Mouse (Mus musculus) myocyte (in vitro differentiated cells): ENCODE data around the gene Vapb.

Source experiments
- E2F4 ChIP-seq: IDR thresholded peaks from one replicate; pipeline ENCODE4 v1.6.1; 2011; ENCODE audit warnings: mild to moderate bottlenecking, control low read depth, moderate library complexity; ENCODE audit not compliant: insufficient read depth
- MAX ChIP-seq: IDR thresholded peaks from one replicate; pipeline ENCODE4 v1.6.1; 2011; ENCODE audit warnings: low read depth, mild to moderate bottlenecking, control low read depth
- POLR2A ChIP-seq: IDR thresholded peaks from one replicate; pipeline ENCODE4 v1.6.1; 2011; ENCODE audit warnings: low read depth, mild to moderate bottlenecking, control low read depth, moderate library complexity; ENCODE audit not compliant: insufficient read length
- TCF3 ChIP-seq: IDR thresholded peaks from one replicate; pipeline ENCODE4 v1.6.1; 2011; ENCODE audit warnings: low read depth, control low read depth; ENCODE audit not compliant: insufficient read length
- USF1 ChIP-seq: IDR thresholded peaks from one replicate; pipeline ENCODE4 v1.6.1; 2011; ENCODE audit warnings: low read depth, mild to moderate bottlenecking, control low read depth, moderate library complexity

DNA sequence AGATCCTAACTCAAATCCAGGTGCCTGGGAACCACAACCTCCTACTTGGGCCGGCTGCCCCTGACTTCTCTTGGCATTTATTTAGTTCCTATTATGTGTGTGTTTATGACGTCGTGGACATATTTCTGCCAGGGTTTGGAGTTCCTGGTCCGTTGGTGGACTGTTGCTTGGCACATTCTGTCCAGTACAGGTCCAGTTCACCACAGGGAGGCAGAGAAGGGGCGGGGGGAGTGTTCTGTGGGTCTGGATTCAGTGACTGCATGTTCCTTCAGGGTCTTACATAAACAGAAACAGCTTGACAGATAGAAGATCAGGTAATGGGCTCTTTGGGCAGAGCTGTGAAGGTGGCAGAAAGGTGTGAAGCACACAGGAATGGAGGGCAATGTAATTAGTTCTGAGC lies 75.8 kb downstream of the Vapb start:
- TF ChIP-seq E2F4 (no peak), POLR2A (no peak), TCF3 (no peak), MAX (no peak), USF1 (no peak)
